Mouse (Mus musculus): ENCODE measurements around the gene Sh2d7.

Sh2d7 gene

DNA sequence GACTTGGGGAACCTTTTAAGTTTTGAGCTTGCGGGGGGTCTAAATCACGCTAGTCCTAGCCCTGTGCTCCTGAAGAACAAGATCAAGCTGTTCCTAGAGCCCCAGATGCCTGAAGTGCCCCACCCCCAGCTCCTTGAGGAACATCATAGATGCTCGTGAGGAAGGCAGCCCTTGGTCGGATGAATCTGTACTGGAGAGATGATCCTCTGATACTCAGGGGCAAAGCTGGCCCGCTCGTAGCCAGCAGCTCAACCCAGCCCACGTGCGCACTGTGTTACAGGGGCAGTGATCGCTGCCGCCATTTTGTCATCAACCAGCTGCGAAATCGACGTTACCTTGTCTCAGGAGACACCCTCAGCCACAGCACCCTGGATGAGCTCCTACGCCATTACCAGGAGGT is at the start of gene Sh2d7:
Gene Sh2d7 (plus strand): TSS at position 301 of the 400 bp plus-strand sequence.
- DNase-seq (ENCODE audit: low spot score in 2 of 2): no peak

DNA sequence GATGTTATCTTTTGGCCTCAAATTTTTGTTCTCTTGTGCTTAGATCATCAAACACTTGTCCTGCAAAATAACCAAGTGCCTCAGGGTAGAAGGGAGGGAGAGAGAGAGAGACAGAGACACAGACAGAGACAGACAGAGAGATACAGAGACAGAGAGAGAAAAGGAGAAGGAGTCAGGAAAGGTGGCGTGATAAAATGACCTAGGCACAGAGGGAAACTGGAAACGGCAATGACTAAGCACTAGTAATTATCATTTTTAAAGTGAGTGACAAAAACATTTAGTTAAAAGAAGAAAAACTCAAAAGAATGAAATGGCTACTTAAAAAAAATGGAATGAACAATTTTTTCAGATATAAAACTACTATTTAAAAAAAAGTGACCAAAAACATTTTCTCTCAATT is 49.2 kb upstream of the Sh2d7 start:
- no peak for DNase-seq (ENCODE audit: low spot score in 2 of 2)

DNA sequence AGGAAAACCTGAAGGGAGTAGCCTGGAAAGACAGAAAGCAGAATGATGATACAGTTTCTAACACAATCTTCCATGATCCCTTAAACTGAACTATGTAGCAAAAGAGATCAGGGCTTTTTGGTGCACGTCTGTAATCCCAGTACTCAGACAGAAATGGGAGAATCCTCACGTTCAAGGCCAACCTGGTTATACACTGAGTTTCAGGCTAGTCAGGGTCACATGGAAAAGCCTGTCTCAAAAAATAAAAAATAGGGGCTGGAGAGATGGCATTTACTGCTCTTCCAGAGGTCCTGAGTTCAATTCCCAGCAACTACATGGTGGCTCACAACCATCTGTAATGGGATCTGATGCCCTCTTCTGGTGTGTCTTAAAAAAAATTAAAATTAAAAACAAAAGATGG is 48.4 kb upstream of the Sh2d7 start:
- DNase-seq (ENCODE audit: low spot score in 2 of 2): no peak

DNA sequence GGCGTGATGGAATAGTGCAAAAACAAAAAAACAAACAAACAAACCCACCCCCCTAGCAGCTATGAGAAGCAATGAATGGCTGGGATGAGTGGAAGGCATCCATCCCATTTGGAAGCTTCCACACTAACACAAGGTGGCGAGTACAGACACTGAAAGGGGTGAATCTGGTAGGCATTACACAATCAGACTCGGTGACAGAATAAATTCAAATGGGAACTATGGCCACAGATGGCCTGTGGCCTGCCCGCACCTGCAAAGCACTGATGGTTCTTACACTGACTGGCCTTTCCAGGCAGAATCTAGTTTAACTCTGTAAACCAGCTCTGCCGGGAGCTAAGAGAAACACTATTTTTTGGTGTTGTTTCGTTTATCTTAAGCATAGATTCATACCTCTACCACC is 39.5 kb upstream of the Sh2d7 start:
- DNase-seq (ENCODE audit: low spot score in 2 of 2): no peak

DNA sequence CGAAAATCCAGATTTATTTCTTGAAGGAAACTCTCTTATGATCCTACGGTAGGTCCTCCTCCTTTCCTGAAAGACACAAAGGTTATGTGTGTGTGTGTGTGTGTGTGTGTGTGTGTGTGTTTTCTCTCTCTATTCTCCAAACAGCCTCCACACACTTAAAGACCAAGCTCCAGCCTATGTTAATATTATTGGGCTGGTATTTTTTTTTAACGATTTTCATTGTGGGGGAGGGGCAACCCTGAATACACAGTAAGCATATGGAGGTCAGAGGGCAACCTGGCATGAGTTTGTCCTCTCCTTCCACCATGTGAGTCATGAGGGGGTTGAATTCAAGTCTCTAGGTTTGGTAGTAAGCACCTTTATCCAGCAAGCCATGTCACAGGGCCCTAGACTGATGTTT is 39.0 kb upstream of the Sh2d7 start:
- no peak for DNase-seq (ENCODE audit: low spot score in 2 of 2)

DNA sequence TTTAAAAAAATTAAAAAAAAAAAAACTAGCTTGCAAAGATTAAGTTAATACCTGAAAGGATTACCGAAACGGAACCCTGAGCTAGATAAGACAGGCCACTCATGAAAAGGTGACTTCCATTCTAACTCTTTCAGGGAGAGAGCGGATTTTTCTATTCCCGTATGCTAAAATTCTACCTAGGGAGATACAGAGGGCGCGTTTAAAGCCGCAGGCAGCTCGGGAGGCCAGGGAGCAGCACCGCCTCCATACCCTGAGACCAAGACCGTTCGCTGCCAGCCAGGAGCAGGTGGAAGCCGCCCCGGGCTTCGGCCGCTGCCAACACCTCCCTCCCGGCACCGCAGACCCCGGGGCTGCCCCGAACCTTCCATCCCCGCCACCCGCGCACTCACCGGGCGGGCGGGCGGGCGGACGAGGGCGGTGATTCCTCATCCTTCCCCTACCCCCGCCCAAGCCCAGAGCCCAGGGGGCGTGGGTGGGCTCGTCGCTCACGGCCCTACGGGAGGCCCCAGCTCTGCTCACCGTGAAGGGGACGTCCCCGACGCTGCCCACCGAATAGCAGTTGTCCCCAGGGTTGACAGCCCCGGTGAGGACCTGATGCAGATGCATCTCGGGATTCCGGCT is 37.8 kb upstream of the Sh2d7 start:
- DNase-seq (ENCODE audit: low spot score in 2 of 2): peak in 1 of 2 experiments; percentile 52

DNA sequence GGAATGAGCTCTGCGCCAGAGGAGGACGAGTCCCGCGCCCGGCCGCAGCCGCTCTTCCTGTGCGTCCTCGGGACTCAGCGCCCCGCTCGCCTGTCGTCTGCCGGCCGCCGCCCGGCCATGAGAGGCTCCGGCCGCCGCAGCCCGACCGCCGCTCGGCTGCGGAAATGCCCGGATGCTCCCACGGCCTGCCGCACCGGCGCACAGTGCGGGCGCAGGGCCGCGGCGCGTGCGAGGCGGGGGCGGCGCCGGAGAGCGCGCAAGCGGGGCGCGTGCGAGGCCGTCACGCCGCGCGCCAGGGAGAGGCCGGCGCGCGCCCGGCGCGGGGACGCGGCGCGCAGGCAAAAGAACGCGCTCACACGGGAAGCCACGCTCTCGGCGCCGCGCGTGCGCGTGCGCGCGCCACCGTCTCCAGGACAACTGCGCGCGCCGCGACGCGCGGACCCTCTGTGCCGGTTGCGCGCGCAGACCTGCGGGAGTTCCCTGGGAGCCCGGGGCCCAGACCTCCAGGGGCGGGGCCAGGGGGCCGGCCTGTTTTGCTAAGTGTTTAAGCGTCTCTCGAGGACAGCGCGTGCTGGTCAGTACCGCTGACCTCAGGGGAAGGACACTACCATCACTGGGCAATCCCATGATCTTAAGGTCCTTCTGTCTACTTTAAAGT is 37.2 kb upstream of the Sh2d7 start, which contains the start of gene Dmxl2:
Gene Dmxl2 (minus strand): TSS at position 174 of the 658 bp plus-strand sequence.
- DNase-seq (ENCODE audit: low spot score in 2 of 2): peak; percentile 66 to 85

DNA sequence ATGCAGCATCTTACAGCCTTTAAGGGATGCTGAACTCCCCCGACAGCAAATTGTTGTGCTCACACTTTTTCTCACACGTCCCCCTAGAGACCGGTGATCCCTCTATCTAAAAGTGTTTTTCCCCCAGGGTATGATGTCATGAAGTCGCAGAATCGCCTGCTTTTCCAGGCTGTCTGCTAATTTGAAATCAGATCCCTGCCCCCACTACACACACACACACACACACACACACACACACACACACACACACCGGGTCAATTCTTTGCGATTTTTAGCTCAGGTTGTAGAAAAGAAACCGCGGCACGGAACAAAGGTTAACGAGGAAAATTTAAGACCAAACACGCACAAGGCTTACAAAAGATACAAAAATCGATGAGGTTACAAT is 36.7 kb upstream of the Sh2d7 start:
- DNase-seq (ENCODE audit: low spot score in 2 of 2): no peak

DNA sequence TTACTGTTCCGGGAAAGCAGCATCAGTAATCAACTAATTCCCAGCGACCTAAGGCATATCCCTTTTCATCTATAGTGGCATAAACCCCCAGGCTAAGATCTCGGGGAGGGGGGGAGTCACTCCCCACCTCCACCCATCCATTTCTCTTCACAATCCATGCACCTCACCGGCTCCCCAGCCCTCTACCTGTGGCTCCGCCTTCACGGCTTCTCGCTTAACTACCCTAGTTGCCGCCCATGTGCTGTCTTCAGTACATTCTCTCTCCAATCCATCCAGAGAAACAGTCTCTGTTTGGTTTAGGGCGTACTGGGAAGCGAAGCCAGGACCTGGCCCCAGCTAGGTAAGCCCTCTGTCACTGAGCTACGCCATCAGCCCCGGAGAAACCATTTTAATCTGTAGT is 35.9 kb upstream of the Sh2d7 start:
- no peak for DNase-seq (ENCODE audit: low spot score in 2 of 2)

DNA sequence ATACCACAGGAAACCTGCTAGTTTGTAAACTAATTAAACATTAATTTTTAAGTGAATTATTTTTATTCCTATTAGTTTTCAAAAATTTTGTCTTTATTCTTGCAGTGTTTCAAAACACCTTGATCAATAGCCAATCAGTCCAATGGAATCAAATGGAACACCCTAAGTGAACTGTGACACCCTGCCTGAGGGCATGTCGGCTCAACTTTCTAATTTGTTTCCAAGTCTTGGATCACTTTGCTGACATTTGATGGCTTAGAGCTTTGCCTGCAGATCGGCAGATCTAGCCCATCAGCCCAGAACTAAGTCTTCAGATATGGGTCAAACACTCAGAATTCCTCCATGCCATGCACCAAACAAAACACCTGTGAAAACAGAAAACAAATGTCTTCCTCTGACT is 22.8 kb upstream of the Sh2d7 start:
- DNase-seq (ENCODE audit: low spot score in 2 of 2): no peak

DNA sequence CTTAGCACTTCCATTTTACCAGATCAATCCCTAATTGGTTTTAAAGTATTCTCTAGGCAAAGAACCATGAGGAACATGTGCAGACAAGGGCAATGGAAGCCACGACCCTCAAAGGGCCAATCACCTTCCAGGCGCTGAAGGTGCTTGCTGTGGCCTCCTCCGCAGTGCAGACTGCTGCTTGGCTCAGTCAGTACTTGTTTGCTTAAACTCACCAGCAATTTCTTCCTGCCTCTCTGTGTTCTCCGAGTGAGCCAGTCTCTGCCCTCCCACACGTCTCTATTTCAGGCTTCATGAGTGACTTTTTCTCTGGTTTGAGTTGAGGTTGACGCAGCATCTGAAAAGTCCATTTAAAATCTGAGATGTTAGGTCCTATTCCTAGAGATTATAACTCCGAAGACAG is 19.9 kb upstream of the Sh2d7 start:
- DNase-seq (ENCODE audit: low spot score in 2 of 2): peak; percentile 70 to 72

DNA sequence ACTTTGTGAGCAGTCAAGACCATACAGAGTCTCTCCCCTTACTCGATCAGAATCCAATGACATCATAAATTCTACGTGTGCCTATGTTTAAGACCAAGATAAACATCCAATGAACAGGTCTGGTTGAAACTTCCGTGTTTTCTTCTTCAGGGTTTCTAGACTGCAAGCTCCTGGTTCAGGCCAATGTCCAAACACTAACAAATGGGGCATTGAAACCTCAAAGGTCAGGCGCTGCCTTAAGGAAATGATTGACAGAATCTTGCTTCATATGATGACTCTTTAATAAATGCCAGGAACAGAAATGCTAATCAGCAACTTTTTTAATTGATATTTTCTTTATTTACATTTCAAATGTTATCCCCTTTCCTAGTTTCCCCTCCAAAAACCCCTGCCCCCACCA is 18.5 kb upstream of the Sh2d7 start:
- DNase-seq (ENCODE audit: low spot score in 2 of 2): no peak

DNA sequence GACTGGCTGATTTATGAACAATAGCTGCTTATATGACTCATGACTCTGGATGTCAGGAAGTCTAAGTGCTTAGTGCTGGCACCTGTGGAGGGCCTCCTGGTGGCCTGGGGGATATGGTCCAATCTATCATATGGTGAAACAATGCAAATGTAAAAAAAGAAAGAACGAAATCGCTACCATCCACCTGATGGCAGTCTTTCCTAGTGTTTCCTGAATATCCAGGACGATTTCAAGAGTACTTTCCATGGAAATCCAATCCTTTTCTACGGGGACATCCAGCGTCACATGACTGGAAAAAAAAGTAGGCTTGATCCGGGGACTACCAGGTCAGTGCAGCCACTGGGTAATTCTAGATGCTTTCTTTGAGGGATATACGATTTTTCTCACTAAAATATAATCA is 11.1 kb upstream of the Sh2d7 start:
- no peak for DNase-seq (ENCODE audit: low spot score in 2 of 2)

DNA sequence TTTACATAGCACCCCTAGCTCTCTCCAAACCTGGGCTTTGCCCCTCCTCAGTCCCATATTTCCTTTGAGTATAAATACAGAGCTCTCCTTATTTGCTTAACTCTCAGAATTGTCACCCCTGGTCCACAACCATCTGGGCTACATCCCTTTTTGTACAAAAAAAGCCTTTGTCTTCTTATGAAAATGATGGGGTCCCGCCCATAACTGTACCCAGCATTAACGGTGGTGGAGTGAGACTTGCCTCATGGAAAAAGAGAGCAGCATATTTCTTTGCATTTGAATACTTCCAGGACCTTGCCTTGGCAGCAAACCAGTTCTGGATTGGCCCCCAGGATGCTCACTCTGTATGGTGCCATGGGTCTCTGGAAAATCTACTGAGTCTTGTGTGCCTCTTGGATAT is 8.8 kb upstream of the Sh2d7 start:
- DNase-seq (ENCODE audit: low spot score in 2 of 2): no peak

DNA sequence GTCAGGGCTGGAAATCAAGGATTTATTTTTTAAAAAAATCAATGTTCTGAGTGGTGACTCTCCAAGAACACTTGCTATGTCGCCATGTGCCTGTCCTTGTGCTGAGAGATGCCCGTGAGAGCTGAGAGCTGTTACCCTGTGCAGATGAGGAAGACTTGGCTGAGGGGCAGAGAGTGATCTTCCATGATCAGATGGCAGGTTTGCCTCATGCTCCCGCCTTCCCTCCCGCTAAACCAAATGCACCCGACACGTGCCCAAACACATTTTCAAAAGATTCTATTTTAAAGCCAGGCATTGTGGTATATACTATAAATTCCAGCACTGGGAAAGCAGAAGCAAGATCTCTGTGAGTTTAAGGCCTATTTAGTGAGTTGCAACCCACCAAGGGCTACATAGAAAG is 7.9 kb upstream of the Sh2d7 start:
- DNase-seq (ENCODE audit: low spot score in 2 of 2): no peak

DNA sequence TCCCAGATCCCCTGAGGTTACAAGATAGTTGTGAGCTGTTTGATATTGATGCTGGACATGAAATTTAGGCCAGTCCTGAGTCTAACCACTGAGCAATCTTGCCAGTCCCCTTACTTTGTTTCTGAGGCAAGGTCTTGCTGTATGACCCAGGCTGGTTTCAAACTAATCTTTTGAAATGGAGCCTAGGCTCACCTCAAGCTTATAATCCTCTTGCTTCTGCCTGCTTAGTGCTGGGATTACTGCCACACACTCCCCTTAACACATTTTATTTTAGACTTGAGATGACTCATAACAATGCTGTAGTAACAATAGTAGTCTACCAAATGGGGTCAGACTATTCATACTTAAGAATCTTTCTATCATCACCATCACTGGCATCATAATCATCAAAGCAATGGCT is 7.4 kb upstream of the Sh2d7 start:
- no peak for DNase-seq (ENCODE audit: low spot score in 2 of 2)

DNA sequence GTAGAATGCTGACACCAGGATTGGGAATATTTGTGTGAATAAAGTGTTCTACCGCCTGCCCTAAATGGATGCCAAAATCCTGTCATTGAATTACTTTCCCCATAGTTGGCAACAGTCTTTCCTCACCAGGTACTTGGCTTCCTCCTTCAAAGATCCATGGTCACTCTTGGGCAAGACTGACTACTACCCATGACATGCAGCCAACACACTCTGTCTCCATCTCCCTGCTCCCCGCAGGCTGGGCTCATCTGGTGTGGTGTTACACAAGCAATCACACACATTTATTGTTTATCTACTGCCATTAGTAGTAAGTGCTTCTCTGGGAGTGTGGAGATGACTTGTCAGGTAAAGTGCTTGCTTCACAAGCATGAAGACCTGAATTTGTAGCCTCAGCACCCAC is 5.9 kb upstream of the Sh2d7 start:
- DNase-seq (ENCODE audit: low spot score in 2 of 2): no peak

DNA sequence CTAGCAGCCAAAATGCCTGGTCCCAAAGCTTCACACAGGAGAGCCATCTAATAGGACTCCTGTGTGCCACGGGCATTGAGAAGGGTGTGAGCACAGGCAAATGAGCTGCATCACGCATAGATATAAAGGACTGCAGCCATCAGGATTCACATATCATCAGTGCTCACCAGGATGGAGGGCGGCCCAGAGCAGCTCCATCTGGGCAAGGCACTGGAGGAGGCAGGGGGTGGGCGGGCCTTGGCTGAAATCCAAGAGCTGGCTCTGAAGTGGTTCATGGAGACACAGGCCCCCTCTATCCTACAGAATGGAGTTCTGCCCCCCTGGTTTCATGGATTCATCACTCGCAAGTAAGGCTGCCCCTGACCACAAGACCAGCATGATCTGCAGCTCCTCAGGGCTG is 4.8 kb upstream of the Sh2d7 start:
- DNase-seq (ENCODE audit: low spot score in 2 of 2): peak in 1 of 2 experiments; percentile 76

DNA sequence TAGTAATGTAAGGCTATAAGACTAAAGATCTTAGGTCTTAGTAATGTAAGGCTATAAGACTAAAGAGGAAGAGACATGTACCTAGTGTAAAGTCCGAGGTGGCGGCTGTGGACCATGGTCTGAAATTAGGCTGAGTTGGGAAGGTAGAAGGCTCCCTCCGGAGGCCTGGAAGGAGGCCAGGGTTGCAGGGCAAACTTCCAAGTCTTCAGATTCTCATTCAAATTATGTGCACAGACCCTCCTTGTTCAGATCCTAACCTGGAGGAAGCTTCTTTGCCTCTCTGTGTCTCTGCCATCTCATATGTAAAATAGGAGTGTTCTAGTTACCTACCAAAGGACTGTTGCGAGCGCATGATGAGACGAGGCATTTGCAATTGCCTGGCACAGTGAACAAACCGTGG is 2.5 kb upstream of the Sh2d7 start:
- DNase-seq (ENCODE audit: low spot score in 2 of 2): no peak

DNA sequence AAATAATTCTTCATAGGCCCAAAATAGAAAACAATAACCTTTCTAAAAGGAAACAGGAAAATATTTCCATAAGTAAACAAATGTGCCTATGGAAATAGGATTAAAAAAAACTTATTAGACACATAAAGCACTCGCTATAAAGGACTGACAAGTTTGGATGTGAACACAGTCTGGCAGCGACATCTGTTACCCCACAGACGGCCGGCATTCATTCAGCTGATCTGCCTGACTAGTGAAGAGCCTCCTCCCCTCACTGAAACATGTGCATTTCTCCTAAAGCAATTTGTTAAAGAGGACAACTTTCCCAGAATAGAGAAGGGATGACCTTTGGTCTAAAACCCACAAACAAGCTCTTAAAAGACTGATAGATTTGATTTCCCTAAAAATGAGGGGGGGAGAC is 1.8 kb upstream of the Sh2d7 start:
- peak in 1 of 2 experiments; percentile 38 for DNase-seq (ENCODE audit: low spot score in 2 of 2)

DNA sequence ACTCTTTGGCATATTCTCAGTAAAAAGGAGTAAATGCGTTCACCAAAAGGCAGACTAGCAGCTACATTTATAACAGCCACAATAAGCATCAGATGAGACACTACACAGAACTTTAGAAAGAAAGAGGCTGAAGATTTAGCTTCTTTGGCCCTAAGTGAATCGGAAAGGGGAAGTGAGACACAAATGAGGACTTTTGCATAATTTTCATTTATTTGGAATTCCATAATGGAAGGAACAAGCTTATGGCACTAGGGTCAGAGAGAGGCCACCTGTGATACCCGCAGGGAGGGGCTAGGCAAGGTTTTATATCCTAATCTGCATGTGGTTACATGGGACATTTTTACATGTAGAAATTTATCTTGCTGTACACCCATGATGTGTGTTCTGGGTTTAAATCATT is 1.3 kb upstream of the Sh2d7 start:
- DNase-seq (ENCODE audit: low spot score in 2 of 2): no peak

DNA sequence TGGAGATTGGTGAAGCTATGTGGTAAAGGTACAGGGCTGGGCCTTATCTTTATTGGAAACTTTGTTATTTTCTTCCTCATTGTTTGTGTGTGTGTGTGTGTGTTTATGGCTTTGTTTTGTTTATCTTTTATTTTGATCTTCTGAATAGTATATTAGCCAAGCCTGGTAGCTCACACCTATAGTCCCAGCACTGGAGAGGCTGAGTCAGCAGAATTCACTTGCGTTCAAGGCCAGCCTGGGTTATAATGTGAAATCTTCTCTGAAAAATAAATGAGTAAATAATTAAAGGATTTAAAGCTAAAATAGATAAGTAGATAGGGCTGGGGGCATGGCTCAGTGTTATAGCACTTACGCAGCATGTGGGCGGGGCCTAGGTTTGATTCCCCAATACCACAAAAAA is 540 bp upstream of the Sh2d7 start:
- no peak for DNase-seq (ENCODE audit: low spot score in 2 of 2)

DNA sequence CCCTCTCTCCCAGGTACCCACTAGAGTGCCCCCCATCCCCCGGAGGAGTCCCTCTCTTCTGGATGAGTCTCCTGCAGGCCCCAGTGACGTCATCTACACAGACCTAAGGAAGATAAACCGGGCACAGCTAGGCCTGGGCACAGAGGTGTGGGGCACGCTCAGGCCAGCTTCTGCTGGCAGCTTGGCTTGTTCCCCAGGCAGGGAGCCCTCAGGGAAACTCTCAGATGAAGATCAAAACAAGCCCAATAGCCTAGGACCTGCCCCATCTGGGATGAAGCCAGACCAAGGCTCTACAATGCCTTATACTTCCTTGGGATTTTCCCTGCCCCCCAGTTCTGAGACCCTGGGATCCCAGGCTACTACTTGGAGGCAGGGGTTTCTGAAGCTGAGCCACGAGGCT is 2.0 kb downstream of the Sh2d7 start:
- no peak for DNase-seq (ENCODE audit: low spot score in 2 of 2)
